ENCODE assay signal across 9 mouse cellular contexts in the genomic region with DNA sequence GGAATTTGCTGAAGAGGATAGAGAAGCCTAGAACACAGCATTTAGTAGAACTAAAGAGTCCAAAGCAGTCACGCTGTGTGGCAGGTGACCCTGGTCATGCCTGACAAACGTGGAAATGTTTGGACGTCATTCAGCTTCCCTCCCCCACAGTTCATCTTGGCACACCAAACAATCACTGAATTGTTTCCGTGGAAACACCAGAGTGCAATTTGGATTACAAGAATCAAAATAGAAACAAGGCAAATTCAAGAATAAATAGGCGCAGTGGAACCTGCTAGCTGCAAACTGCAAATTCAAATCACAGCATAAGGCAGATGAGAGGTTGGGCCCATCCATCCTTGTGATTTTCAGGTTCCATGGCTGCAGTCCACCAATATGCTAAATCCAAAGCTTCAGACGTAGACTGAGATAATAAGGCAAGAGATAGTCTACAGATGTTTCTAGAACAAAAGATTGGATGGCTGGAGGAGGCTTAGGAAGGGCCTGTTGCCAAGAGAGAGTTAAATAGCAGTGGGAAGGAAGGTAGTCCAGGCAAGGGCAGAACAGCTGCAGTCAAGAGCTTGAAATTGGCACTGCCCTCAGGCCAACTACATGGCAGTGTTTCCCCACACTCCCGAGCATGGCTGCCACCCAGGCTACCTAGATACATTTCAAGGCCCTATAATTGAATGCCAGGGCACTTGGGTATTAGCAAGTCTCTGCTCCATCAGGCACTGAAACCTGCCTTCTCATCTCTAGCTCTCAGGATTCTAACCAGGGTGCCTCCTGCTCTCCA. TPM values are rescaled to one million over a fixed set of nuclear protein-coding genes. Genes with fewer than 3 reads are reported as not detected.
DNase-seq lines count a peak whose midpoint lies in the region; ATAC-seq lines count a peak whose summit lies in the region.
"Had no signal": no experiment of that assay in that cellular context is flagged by ENCODE, and none has a peak within 500 bp of the region (broad histone marks: within the 10 kb centered on the region; RNA-seq: fewer than 3 reads in every experiment).

No protein-coding gene starts in this region.

- no peaks in the 10 kb centered on the region for H3K36me3 ChIP-seq in kidney, embryonic 14.5 days (ENCODE audit: control insufficient read depth, insufficient read depth, low read length)
- no peaks in the 10 kb centered on the region for H3K36me3 ChIP-seq in stomach, embryonic 14.5 days (ENCODE audit: control insufficient read depth, insufficient read depth, low read length)

- H3K4me3 ChIP-seq in kidney, embryonic 14.5 days (ENCODE audit: low read length), result no peak overlapping the region
- no peak overlapping the region for H3K4me3 ChIP-seq in stomach, embryonic 14.5 days (ENCODE audit: low read depth, low read length)

- no peaks in the 10 kb centered on the region for H3K4me1 ChIP-seq in kidney, embryonic 14.5 days (ENCODE audit: control insufficient read depth, insufficient read depth, low read length)
- H3K4me1 ChIP-seq in stomach, embryonic 14.5 days (ENCODE audit: control insufficient read depth, insufficient read depth, low read length), result no peaks in the 10 kb centered on the region

- no peaks in the 10 kb centered on the region for H3K27me3 ChIP-seq in kidney, embryonic 14.5 days (ENCODE audit: control insufficient read depth, insufficient read depth, low read length)
- H3K27me3 ChIP-seq in stomach, embryonic 14.5 days (ENCODE audit: control insufficient read depth, insufficient read depth, low read length), result no peaks in the 10 kb centered on the region

- no peak overlapping the region for H3K4me2 ChIP-seq in kidney, embryonic 14.5 days (replicated peaks; ENCODE audit: low read depth, low read length)
- no peak overlapping the region for H3K4me2 ChIP-seq in stomach, embryonic 14.5 days (replicated peaks; ENCODE audit: low read depth, low read length)

- H3K9ac ChIP-seq in kidney, embryonic 14.5 days (ENCODE audit: low read depth, low read length), result no peak overlapping the region
- H3K9ac ChIP-seq in stomach, embryonic 14.5 days (replicated peaks; ENCODE audit: low read depth, low read length), result no peak overlapping the region

- no peak for ATAC-seq in kidney, embryonic 14.5 days (ENCODE audit: low FRiP score, low TSS enrichment)
- no peak for ATAC-seq in stomach, embryonic 14.5 days (ENCODE audit: insufficient number of reproducible peaks, insufficient read depth, low FRiP score, low read depth)

- peak; percentile 65 to 79 for DNase-seq in kidney, adult 8-10 months
- peak; percentile 47 for DNase-seq in cerebellum, adult 9-11 months
- DNase-seq in gonadal fat pad, adult 2 months (ENCODE audit: low read depth), result peak; percentile 16
- DNase-seq in left cerebral cortex, adult 18-20 months (ENCODE audit: low spot score in 2 of 2), result peak; percentile 42 to 57
- no peak for DNase-seq in embryo, embryonic 10 days (ENCODE audit: low spot score)
- no peak for DNase-seq in yolk sac, embryonic 10.5 days (ENCODE audit: low spot score)

- 71% methylated on average over 7 of the region's 7 CpGs for WGBS in kidney, embryonic 14.5 days
- WGBS in stomach, embryonic 14.5 days, result 67% methylated on average over 7 of the region's 7 CpGs

- H3K27ac ChIP-seq in kidney, embryonic 14.5 days (ENCODE audit: low read depth, low read length), result no peak overlapping the region
- peak overlapping the region; percentile 64; the same call in 1 of the 2 replicates for H3K27ac ChIP-seq in stomach, embryonic 14.5 days (ENCODE audit: low read length)
- H3K27ac ChIP-seq: macrophage had no signal

- no peaks in the 10 kb centered on the region for H3K9me3 ChIP-seq in kidney, embryonic 14.5 days (ENCODE audit: control insufficient read depth, low read length)
- no peaks in the 10 kb centered on the region for H3K9me3 ChIP-seq in stomach, embryonic 14.5 days (ENCODE audit: control insufficient read depth, low read depth, low read length)

RNA-seq across cellular contexts. Expression of gene 1700102P08Rik, which starts 8.8 kb away (rescaled TPM):
- polyA plus RNA-seq in kidney, embryonic 14.5 days (2014; fragmentation: Nextera tagmentation; extraction: Ambion mirVana), result 0.36 and 0.79 TPM in 2 replicates
- 0.25 and 0.34 TPM in 2 replicates for polyA plus RNA-seq in gonadal fat pad, adult 2 months (2012; rRNA removed)
- total RNA-seq in left cerebral cortex, adult 18-20 months (2021), result 1 to 10 TPM; 3.4 to 3.8 TPM
- 0.72 and 0.87 TPM in 2 replicates for polyA plus RNA-seq in stomach, embryonic 14.5 days (2014; fragmentation: Nextera tagmentation; extraction: Ambion mirVana)
- polyA plus RNA-seq: macrophage had no signal

RNA-seq across cellular contexts. Expression of gene Ccdc36, which starts 26.9 kb away (rescaled TPM):
- polyA plus RNA-seq in kidney, embryonic 14.5 days (2014; fragmentation: Nextera tagmentation; extraction: Ambion mirVana), result 1.8 and 2.9 TPM in 2 replicates
- 0.04 and 0.16 TPM in 2 replicates for polyA plus RNA-seq in gonadal fat pad, adult 2 months (2012; rRNA removed)
- total RNA-seq in left cerebral cortex, adult 18-20 months (2021), result under 1 TPM; 0.23 TPM
- polyA plus RNA-seq in stomach, embryonic 14.5 days (2014; fragmentation: Nextera tagmentation; extraction: Ambion mirVana), result 1.9 and 2.5 TPM in 2 replicates
- polyA plus RNA-seq: macrophage had no signal

RNA-seq across cellular contexts. Expression of gene BC048562, which starts 34.9 kb away (rescaled TPM):
- not detected in 2 replicates for polyA plus RNA-seq in kidney, embryonic 14.5 days (2014; fragmentation: Nextera tagmentation; extraction: Ambion mirVana)
- polyA plus RNA-seq in gonadal fat pad, adult 2 months (2012; rRNA removed), result not detected in 2 replicates
- not detected for total RNA-seq in left cerebral cortex, adult 18-20 months (2021)
- not detected in 2 replicates for polyA plus RNA-seq in stomach, embryonic 14.5 days (2014; fragmentation: Nextera tagmentation; extraction: Ambion mirVana)
- polyA plus RNA-seq: macrophage had no signal

RNA-seq across cellular contexts. Expression of gene Usp4, which starts 53.7 kb away (rescaled TPM):
- 62.1 and 114 TPM in 2 replicates for polyA plus RNA-seq in kidney, embryonic 14.5 days (2014; fragmentation: Nextera tagmentation; extraction: Ambion mirVana)
- polyA plus RNA-seq in gonadal fat pad, adult 2 months (2012; rRNA removed), result 66.8 and 69.5 TPM in 2 replicates
- total RNA-seq in left cerebral cortex, adult 18-20 months (2021), result 100 to 1,000 TPM; 123 to 125 TPM
- polyA plus RNA-seq in stomach, embryonic 14.5 days (2014; fragmentation: Nextera tagmentation; extraction: Ambion mirVana), result 102 and 103 TPM in 2 replicates

RNA-seq across cellular contexts. Expression of gene Ccdc71, which starts 59.0 kb away (rescaled TPM):
- 50.7 and 54.7 TPM in 2 replicates for polyA plus RNA-seq in kidney, embryonic 14.5 days (2014; fragmentation: Nextera tagmentation; extraction: Ambion mirVana)
- polyA plus RNA-seq in gonadal fat pad, adult 2 months (2012; rRNA removed), result 21.5 and 23.2 TPM in 2 replicates
- total RNA-seq in left cerebral cortex, adult 18-20 months (2021), result 10 to 100 TPM; 37.9 to 39.9 TPM
- 48.2 and 49.9 TPM in 2 replicates for polyA plus RNA-seq in stomach, embryonic 14.5 days (2014; fragmentation: Nextera tagmentation; extraction: Ambion mirVana)

Comparison
In these comparisons a context has a peak if more than half of its experiments do, and no peak if none do; other contexts are left out.
1. DNase-seq: peak in kidney, adult 8-10 months (2 of 2), cerebellum, adult 9-11 months (single experiment), gonadal fat pad, adult 2 months (single experiment) and left cerebral cortex, adult 18-20 months (2 of 2); none in embryo, embryonic 10 days (single experiment) and yolk sac, embryonic 10.5 days (single experiment).